Mouse (Mus musculus): ENCODE data around the gene Klf3.

- TF ChIP-seq CTCF (IDR thresholded peaks at IDR 0.05; ENCODE audit: control insufficient read depth, insufficient read depth, insufficient replicate concordance, low read depth, low read length) (no peak), POLR2A (IDR thresholded peaks at IDR 0.05; ENCODE audit: control insufficient read depth, low read depth, low read length) (no peak)
Measured at GRCm38 (mm10) chr5:64823431-64823830, 20.2 kb downstream of the Klf3 start.
